In the genomic region with DNA sequence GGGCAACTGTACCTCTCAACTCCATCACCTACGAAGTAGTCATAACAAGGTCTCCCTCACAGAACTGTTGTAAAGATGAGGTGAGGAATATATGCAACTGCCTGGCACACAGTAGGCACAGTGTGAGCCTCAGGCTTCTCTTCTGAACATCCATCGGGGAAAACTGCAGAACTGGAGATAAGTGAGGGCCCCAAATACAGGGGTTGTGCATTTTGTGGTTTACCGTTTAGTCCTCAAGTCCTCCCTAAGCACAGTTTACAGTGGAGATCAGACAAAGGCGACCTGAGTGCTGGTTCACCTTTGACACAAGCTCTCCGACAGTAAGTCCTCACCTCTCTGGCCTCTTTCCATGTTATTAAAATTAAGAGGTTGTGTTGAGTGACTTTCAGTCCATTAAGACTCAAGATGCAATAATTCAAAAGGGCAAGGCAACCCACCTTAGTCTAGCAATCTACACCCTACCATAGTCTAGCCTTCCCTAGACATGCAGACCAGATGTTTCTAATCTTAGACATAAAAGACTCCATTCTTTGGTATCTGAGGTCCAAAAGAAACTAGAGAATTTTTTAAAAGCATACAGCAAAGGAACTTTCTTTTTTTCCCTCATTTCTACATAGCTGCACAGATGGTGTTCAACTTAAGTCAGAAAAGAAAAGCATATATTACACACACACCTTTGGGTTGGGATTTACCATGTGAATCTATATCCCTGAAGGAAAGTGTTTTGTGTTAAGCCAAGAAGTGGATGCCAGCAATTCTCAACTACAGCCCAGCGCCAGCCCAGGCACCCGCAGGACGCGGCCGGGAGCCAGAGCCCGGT, we compare ENCODE assay signal across 8 mouse cellular contexts. TPM values are rescaled to one million over a fixed set of nuclear protein-coding genes. Genes with fewer than 3 reads are reported as not detected.
DNase-seq lines count a peak whose midpoint lies in the region; ATAC-seq lines count a peak whose summit lies in the region.

No protein-coding gene starts in this region.

- WGBS in neural tube, embryonic 11.5 days, result 31% methylated on average over 11 of the region's 11 CpGs
- WGBS in liver, embryonic 12.5 days (ENCODE audit: insufficient replicate concordance), result 28% methylated on average over 11 of the region's 11 CpGs

- H3K36me3 ChIP-seq in neural tube, embryonic 11.5 days (ENCODE audit: control insufficient read depth, insufficient read depth, low read length), result no peaks in the 10 kb centered on the region
- H3K36me3 ChIP-seq in liver, embryonic 12.5 days, result no peaks in the 10 kb centered on the region

- H3K4me1 ChIP-seq in neural tube, embryonic 11.5 days (ENCODE audit: control insufficient read depth, insufficient read depth, low read length), result peaks cover 43% of the 10 kb centered on the region
- H3K4me1 ChIP-seq in liver, embryonic 12.5 days, result peaks cover 70% of the 10 kb centered on the region

- peak overlapping the region; percentile 35 for H3K9ac ChIP-seq in neural tube, embryonic 11.5 days (ENCODE audit: low read length)
- peak overlapping the region; percentile 56 for H3K9ac ChIP-seq in liver, embryonic 12.5 days

- H3K27ac ChIP-seq in neural tube, embryonic 11.5 days (ENCODE audit: low read depth, low read length), result peak overlapping the region; percentile 77
- H3K27ac ChIP-seq in liver, embryonic 12.5 days, result peak overlapping the region; percentile 74

- peak overlapping the region; percentile 15 for H3K4me2 ChIP-seq in neural tube, embryonic 11.5 days (ENCODE audit: low read depth)
- peak overlapping the region; percentile 65 for H3K4me2 ChIP-seq in liver, embryonic 12.5 days

- no peaks in the 10 kb centered on the region for H3K27me3 ChIP-seq in neural tube, embryonic 11.5 days (ENCODE audit: control insufficient read depth, insufficient read depth, low read length)
- H3K27me3 ChIP-seq in liver, embryonic 12.5 days (replicated peaks), result no peaks in the 10 kb centered on the region

- DNase-seq in embryo, embryonic 10.5 days (ENCODE audit: low spot score), result peak; percentile 48
- DNase-seq in embryo, embryonic 9.5 days (ENCODE audit: extremely low spot score), result no peak
- no peak for DNase-seq in neural tube, embryonic 11.5 days (ENCODE audit: low spot score)
- DNase-seq in neural tube, embryonic 10.5 days (ENCODE audit: extremely low spot score, low spot score), result no peak
- DNase-seq in right cerebral cortex, postnatal 36 days (ENCODE audit: low spot score in 2 of 2), result no peak
- DNase-seq in spleen, adult 12 weeks (ENCODE audit: low spot score), result no peak
- DNase-seq in cerebellum, adult 9-11 months, result no peak

- no peak for ATAC-seq in neural tube, embryonic 11.5 days (ENCODE audit: insufficient read depth, low FRiP score, low TSS enrichment)
- ATAC-seq in liver, embryonic 12.5 days, result peak; percentile 36; the same call in 1 of the 2 replicates

- no peak overlapping the region for H3K4me3 ChIP-seq in neural tube, embryonic 11.5 days (ENCODE audit: low read depth, low read length)
- H3K4me3 ChIP-seq in liver, embryonic 12.5 days, result peak overlapping the region; percentile 36

- H3K9me3 ChIP-seq in neural tube, embryonic 11.5 days (ENCODE audit: control insufficient read depth, low read length), result no peaks in the 10 kb centered on the region
- no peaks in the 10 kb centered on the region for H3K9me3 ChIP-seq in liver, embryonic 12.5 days (replicated peaks)

RNA-seq across cellular contexts. Expression of a gene that starts 40.7 kb away (rescaled TPM):
- 136 and 138 TPM in 2 replicates for polyA plus RNA-seq in neural tube, embryonic 11.5 days (2014; fragmentation: Nextera tagmentation; extraction: Ambion mirVana)
- polyA plus RNA-seq in liver, embryonic 12.5 days (2016; fragmentation: Nextera tagmentation; extraction: Ambion mirVana), result 67.1 and 69.2 TPM in 2 replicates

RNA-seq across cellular contexts. Expression of a gene that starts 53.1 kb away (rescaled TPM):
- polyA plus RNA-seq in neural tube, embryonic 11.5 days (2014; fragmentation: Nextera tagmentation; extraction: Ambion mirVana), result 40.6 and 49.7 TPM in 2 replicates
- polyA plus RNA-seq in liver, embryonic 12.5 days (2016; fragmentation: Nextera tagmentation; extraction: Ambion mirVana), result 8.9 and 9.9 TPM in 2 replicates
